Mouse (Mus musculus) heart, embryonic 15.5 days (tissue): ENCODE measurements around the gene Bahcc1. TPM values are rescaled to one million over a fixed set of nuclear protein-coding genes. Genes with fewer than 3 reads are reported as not detected.

Source experiments
- ATAC-seq: fragments of 200-750 bp; cut with Nextera tagmentation; replicated peaks from 2 replicates; pipeline ENCODE4 v1.8.0; 2017; ENCODE audit warnings: low read depth, moderate TSS enrichment; ENCODE audit not compliant: insufficient number of reproducible peaks, insufficient read depth, low FRiP score
- H3K27ac ChIP-seq: fragments of 300-500 bp; sonication (generic); 2 replicates; pipeline ENCODE4 v1.5.1; 2015; ENCODE audit warnings: mild to moderate bottlenecking, inconsistent platforms
- H3K27me3 ChIP-seq: fragments of 300-500 bp; sonication (generic); 2 replicates; pipeline ENCODE4 v1.6.1; 2015; ENCODE audit warnings: inconsistent platforms
- H3K36me3 ChIP-seq: fragments of 300-500 bp; sonication (generic); 2 replicates; pipeline ENCODE4 v1.6.1; 2015; ENCODE audit warnings: mild to moderate bottlenecking, inconsistent platforms
- H3K4me1 ChIP-seq: fragments of 300-500 bp; sonication (generic); replicated peaks from 2 replicates; pipeline ENCODE4 v1.6.1; 2015; ENCODE audit warnings: inconsistent platforms
- H3K4me2 ChIP-seq: fragments of 300-500 bp; sonication (generic); 2 replicates; pipeline ENCODE4 v1.6.1; 2015; ENCODE audit warnings: inconsistent platforms, mild to moderate bottlenecking, moderate library complexity
- H3K4me3 ChIP-seq: fragments of 300-500 bp; sonication (generic); 2 replicates; pipeline ENCODE4 v1.5.1; 2015; ENCODE audit warnings: mild to moderate bottlenecking, inconsistent platforms
- H3K9ac ChIP-seq: fragments of 300-500 bp; sonication (generic); 2 replicates; pipeline ENCODE4 v1.6.1; 2015; ENCODE audit warnings: mild to moderate bottlenecking, inconsistent platforms
- H3K9me3 ChIP-seq: fragments of 300-500 bp; sonication (generic); replicated peaks from 2 replicates; pipeline ENCODE4 v1.6.1; 2016; ENCODE audit warnings: inconsistent platforms
- WGBS: fragments of 180-500 bp; shearing (Covaris S2); methylation state at CpG from one replicate; pipeline ENCODE4 v1.1.7; 2015; ENCODE audit warnings: mixed read lengths; 5-methylcytosine and 5-hydroxymethylcytosine counted together
- polyA plus RNA-seq: library from polyadenylated mRNA; unstranded; fragments of >200 nt; fragmentation: Nextera tagmentation; extraction: Ambion mirVana; gene quantifications from 2 replicates; pipeline ENCODE4 v1.2.1, GENCODE M21; 2015

The Bahcc1 gene
- polyA plus RNA-seq, 1 experiment from 2014 or later, result 4.2 TPM

DNA sequence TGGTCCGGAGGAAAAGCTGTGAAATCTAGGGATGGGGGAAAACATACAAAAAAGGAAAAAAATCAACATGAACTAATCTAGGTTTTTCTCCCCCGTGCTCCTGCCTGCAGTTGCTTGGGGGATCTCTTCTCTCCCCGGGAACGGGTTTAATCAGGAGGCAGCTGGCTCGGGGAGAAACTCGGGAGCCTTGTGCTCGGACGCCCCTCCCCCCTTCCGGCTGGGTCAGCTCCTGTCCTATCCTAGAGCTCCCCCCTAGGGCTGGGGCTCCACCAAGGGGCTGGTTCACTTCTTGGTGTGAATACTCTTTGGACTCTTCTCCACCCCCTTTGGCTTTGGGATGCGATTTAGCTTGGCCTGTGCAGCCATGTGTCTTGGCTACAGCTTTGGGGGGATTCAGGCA is 7.5 kb downstream of the Bahcc1 start:
- peak overlapping the region; percentile 33 for H3K9ac ChIP-seq
- peak overlapping the region; percentile 87 for H3K27ac ChIP-seq
- WGBS, result 2% methylated on average over 10 of the region's 10 CpGs
- no peaks in the 10 kb centered on the region for H3K9me3 ChIP-seq
- H3K27me3 ChIP-seq, result no peaks in the 10 kb centered on the region
- peak overlapping the region; percentile 27 for H3K4me3 ChIP-seq
- peaks cover 61% of the 10 kb centered on the region for H3K4me1 ChIP-seq
- peak overlapping the region; percentile 85 for H3K4me2 ChIP-seq
- peak; percentile 71 for ATAC-seq
- no peaks in the 10 kb centered on the region for H3K36me3 ChIP-seq

DNA sequence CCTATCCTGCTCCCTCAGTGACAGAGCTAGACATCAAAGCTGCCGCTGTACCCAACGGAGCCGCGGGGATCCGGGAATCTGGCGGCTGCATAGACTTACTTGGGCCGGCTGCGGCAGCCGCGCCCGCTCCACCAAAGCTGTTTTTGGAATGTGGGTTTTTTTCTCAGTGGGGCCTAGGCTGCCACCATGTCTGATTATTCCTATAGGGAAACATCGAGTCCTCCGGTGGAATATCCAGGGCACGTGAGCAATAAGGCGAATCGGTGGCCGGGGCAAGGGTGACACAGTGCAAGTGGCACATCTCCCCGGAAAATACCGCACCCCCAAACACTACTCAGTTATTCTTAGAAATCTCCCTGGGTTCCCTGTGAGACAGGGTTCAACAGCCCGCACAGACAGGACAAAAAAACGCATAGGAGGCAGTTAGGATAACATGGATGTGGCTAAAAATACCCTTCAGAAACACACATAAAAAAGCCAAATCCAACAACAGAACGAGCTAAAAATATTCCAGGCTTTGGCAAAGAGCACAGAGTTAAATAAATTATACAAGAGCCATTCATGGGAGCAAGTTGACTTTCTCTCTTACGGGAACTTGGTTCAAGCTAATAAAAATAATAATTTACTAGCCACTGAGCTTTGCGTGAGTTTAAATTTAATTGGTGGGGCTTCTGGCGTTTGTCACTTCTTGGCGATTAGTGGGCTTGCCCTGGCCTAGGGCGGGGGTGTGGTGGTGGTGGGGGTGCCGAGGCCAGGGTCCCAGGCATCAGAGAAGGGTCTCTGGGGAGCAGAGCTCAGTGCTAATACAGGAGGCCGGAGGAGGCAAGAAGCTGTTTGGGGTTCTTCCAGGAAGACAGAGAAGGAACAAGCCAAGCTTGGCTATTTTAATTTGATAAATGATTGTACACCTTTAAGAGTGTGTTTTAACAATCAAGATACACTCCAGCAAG is 8.5 kb downstream of the Bahcc1 start:
- H3K4me1 ChIP-seq, result peaks cover 67% of the 10 kb centered on the region

DNA sequence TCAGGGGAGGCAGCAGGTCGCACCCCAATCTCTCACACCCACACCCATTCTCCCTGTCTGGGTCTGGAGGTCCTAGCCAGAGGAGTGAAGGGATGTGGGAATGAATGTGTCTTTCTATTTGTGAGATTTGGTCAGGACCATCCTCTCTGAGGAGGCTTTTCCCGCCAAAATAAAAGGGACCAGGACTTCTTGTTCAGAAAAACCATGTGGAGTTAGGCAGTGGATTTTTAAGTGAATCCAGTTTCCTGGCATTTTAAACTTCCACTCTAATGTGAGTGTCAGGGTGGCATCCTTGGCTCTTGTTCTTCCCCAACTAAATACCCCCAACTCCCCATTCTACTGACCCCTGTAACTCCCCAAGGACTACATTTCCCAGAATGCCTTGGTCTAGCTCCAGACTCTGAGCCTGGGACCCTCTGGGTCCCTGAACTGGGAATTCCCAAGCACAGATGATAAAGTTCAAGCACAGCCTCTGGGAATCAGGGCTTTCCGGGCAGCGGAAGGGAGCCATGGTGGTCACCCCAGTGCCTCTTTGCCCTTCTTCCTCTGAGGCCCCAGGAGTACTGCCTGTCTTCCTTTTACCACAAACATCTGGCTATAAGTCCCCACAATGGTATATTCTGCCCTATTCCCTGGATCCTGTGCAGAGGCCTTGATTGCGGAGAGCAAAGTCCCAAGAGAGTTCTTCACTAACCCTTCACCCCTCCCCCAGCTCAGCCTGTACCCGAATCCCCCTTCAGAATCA is 9.4 kb downstream of the Bahcc1 start:
- no peak for ATAC-seq
- no peaks in the 10 kb centered on the region for H3K27me3 ChIP-seq
- no peaks in the 10 kb centered on the region for H3K36me3 ChIP-seq
- 53% methylated on average over 6 of the region's 6 CpGs for WGBS
- no peak overlapping the region for H3K4me3 ChIP-seq
- peaks cover 75% of the 10 kb centered on the region for H3K4me1 ChIP-seq
- peak overlapping the region; percentile 87 for H3K27ac ChIP-seq
- H3K4me2 ChIP-seq, result peak overlapping the region; percentile 85; the same call in 1 of the 2 replicates
- no peaks in the 10 kb centered on the region for H3K9me3 ChIP-seq
- 0 out of 2 replicates have a peak overlapping the region, but pooled peaks have one; percentile 8 for H3K9ac ChIP-seq

More for the DNA sequence above, 8.5 kb downstream of the Bahcc1 start:
- H3K9ac ChIP-seq, result peak overlapping the region; percentile 36; the same call in 1 of the 2 replicates
- H3K4me2 ChIP-seq, result peak overlapping the region; percentile 85
- peak overlapping the region; percentile 29 for H3K4me3 ChIP-seq
- no peaks in the 10 kb centered on the region for H3K27me3 ChIP-seq
- WGBS, result 11% methylated on average over 29 of the region's 29 CpGs
- peak overlapping the region; percentile 87 for H3K27ac ChIP-seq
- H3K36me3 ChIP-seq, result no peaks in the 10 kb centered on the region
- ATAC-seq, result no peak
- no peaks in the 10 kb centered on the region for H3K9me3 ChIP-seq

DNA sequence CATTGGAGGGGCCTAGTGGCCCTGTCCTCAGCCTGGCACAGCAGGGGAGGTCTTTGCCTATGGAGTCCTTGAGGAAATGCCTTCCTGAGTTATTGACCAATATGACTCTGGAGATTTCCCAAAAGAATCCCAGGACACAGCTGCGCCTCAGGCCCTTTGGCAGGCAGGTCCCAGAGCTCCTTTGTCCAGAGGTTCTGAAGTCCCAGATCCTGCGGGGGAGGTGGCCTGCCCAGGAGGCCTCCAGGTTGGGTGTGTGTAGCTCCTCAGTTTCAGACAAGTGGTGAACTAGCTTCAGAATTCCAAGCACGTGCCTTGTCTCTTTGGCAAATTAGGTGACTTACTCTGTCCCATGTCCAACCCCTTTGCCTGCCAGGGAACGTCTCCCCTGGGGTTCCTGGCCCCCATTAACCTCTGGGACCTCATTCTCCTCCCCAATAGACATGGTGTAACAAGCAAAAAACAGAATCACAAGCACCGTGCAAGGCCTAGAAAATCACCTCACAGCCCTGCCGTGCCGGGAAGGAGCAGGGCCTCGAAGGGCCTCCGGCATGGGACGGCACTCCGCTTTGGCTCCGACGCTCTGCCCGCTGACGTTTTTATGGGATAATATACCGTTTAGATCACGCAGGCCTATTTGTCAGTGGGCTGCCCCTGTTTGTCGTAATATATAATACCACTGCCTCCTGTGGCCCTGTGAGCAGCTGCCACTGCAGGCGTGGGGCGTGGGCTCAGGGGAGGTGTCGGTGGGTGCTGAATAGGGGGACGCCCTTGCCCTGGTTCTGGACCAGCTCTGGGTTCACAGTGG is 10.2 kb downstream of the Bahcc1 start:
- 72% methylated on average over 22 of the region's 22 CpGs for WGBS
- no peaks in the 10 kb centered on the region for H3K27me3 ChIP-seq
- 0 out of 2 replicates have a peak overlapping the region, but pooled peaks have one; percentile 8 for H3K9ac ChIP-seq
- peaks cover 81% of the 10 kb centered on the region for H3K4me1 ChIP-seq
- no peak for ATAC-seq
- H3K9me3 ChIP-seq, result no peaks in the 10 kb centered on the region
- no peak overlapping the region for H3K4me3 ChIP-seq
- peak overlapping the region; percentile 85; the same call in 1 of the 2 replicates for H3K4me2 ChIP-seq
- peak overlapping the region; percentile 87 for H3K27ac ChIP-seq
- H3K36me3 ChIP-seq, result no peaks in the 10 kb centered on the region

DNA sequence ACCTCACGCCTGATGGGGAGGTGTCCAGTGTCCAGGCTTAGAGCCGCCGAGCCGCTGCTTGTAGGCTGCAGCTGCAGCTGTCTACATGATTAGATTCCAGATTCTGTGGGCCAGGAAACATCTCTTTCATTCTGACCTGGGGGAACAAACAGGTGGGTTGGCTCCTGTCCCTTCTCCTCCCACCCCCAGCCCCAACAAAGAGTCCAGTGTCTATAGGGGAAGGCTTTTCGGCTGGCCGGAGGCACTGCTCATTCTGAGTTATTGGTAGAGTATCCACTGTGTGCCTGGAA is 10.7 kb downstream of the Bahcc1 start:
- H3K4me2 ChIP-seq, result no peak overlapping the region
- 59% methylated on average over 6 of the region's 6 CpGs for WGBS

DNA sequence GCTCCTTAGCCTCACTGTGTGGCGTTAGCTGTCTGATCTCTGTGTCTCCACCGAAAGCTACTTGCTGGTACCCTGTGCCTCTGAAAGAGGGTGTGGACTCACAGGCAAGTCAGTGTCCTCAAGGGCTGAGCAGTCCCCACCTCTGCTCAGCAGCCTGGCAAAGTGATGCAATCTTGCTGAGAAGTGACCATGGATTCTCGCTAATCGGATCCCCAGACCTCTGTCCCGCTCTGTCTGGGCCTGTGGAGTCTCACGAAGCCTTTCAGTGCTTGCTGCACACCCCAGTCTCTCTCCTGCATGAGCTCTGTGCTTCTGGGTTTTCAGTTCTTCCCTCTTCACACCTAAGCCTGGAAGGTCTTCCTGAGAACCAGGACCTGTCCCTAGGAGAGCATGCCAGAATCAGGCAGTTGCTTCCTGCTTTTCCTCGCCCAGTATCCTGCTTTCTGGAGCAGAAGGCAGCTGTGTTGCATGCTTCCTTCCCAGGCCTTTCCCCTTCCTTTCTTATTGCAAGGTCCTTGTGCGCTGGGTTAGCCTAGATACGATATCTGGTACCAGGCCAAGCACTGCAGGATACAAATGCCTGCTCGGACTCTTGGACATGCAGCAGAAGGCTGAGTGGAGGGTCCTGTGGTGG is 15.5 kb downstream of the Bahcc1 start:
- Histone ChIP-seq H3K4me2 (no peak overlapping the region), H3K9me3 (no peaks in the 10 kb centered on the region), H3K4me3 (no peak overlapping the region), H3K27me3 (no peaks in the 10 kb centered on the region), H3K27ac (peak overlapping the region; percentile 47), H3K4me1 (peaks cover 86% of the 10 kb centered on the region), H3K9ac (no peak overlapping the region; the same call in 1 of the 2 replicates), H3K36me3 (no peaks in the 10 kb centered on the region)
- ATAC-seq, result no peak
- WGBS, result 73% methylated on average over 10 of the region's 10 CpGs

More for the DNA sequence above, 10.7 kb downstream of the Bahcc1 start:
- no peak overlapping the region for H3K9ac ChIP-seq
- no peaks in the 10 kb centered on the region for H3K27me3 ChIP-seq
- H3K36me3 ChIP-seq, result no peaks in the 10 kb centered on the region
- H3K27ac ChIP-seq, result no peak overlapping the region
- peaks cover 84% of the 10 kb centered on the region for H3K4me1 ChIP-seq
- no peak overlapping the region for H3K4me3 ChIP-seq
- ATAC-seq, result no peak
- H3K9me3 ChIP-seq, result no peaks in the 10 kb centered on the region

DNA sequence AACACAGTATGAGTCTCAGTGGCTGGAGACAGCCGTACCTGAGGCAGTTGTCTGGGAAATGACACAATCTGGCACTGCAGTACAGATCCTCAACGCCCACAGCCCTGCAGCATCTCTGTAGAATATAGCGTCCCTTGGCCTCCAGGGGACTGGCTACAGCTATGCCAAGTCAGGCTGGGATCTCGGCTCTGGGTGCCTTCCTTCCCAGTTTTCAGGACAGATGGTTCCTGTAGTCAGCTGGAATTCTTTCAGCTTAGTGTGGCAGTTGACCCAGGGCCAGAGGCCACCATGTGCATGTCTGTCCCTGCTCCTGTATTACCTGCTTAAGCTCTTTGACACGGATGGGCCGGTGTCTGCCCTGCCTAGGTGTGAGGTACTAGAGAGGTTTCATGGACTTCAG is 16.2 kb downstream of the Bahcc1 start:
- 82% methylated on average over 6 of the region's 6 CpGs for WGBS
- Histone ChIP-seq H3K4me3 (no peak overlapping the region), H3K9me3 (no peaks in the 10 kb centered on the region), H3K4me2 (no peak overlapping the region), H3K27ac (peak overlapping the region; percentile 47), H3K9ac (no peak overlapping the region), H3K36me3 (no peaks in the 10 kb centered on the region), H3K4me1 (peaks cover 86% of the 10 kb centered on the region), H3K27me3 (no peaks in the 10 kb centered on the region)
- no peak for ATAC-seq

DNA sequence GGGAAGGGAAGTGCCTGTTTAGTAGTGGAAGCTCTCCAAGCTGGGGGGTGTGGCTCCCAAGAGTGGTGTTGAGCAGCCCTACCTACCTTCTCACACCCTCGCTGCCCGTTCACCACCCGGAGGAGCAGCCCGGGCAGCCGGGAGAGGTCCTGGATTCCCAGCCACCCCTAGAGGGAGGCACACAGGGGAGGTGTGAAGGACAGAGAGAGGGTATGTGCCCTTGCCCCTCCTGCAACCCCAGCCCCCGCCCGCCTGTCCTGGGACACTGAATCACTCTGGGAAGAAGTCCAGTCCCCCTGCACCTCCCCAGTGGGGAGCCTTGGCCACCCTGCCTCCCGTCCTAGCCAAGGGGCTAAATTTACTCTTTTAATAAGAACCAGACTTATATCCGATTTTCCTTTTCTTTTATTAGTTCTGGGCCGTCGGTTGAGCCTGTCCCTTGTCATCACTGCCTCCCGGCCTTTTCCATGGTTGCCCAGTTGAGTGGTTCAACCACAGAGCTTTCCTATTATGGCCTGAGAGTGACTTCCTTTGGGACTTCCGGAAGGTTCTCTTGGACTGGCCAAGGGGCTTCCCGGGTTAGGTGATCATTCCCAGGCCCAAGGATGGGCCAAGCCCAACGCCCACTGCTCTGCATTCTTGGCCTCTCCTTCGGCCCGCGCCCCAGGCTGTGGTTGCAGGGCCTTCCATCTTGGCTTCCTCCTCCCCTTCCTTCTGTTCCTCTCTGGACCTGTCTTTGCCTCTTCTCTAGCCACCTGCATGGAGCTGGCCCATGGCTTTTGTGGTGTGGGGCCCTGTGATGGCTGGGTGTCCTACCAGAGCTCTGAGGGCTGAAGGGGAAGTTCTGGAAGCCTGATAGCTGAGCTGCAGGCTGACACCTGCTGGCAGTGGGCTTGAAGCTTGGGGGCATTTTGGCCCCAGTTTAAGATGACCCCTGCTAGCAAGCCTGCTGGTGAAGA is 18.5 kb downstream of the Bahcc1 start:
- H3K4me2 ChIP-seq, result no peak overlapping the region
- H3K4me3 ChIP-seq, result no peak overlapping the region

DNA sequence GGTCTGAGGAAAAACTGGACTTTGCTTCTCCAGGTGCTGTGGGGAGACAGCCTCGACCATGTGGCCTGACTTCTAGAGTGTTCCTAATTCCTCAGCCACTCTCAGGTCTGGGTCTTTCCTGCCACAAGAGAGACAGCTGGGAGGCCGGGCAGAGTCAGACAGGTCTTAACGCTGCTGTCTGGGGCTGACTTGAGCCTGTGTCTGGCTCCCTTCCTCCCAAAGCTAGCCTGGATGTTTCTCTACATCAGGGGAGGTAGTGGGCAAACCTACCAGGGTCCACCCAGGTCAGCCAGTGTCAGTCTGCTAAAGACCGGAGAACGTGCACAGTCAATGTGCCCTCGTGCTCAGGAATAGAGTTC is 19.2 kb downstream of the Bahcc1 start:
- ATAC-seq, result no peak
- H3K4me2 ChIP-seq, result peak overlapping the region; percentile 15; the same call in 1 of the 2 replicates
- H3K4me1 ChIP-seq, result peaks cover 97% of the 10 kb centered on the region
- no peaks in the 10 kb centered on the region for H3K9me3 ChIP-seq
- H3K4me3 ChIP-seq, result no peak overlapping the region
- 55% methylated on average over 6 of the region's 6 CpGs for WGBS
- no peaks in the 10 kb centered on the region for H3K27me3 ChIP-seq
- H3K36me3 ChIP-seq, result no peaks in the 10 kb centered on the region
- peak overlapping the region; percentile 50 for H3K27ac ChIP-seq
- H3K9ac ChIP-seq, result peak overlapping the region; percentile 20; the same call in 1 of the 2 replicates

More for the DNA sequence above, 18.5 kb downstream of the Bahcc1 start:
- H3K9ac ChIP-seq, result peak overlapping the region; percentile 20; the same call in 1 of the 2 replicates
- H3K27ac ChIP-seq, result peak overlapping the region; percentile 50
- no peak for ATAC-seq
- WGBS, result 59% methylated on average over 18 of the region's 18 CpGs
- no peaks in the 10 kb centered on the region for H3K9me3 ChIP-seq
- H3K27me3 ChIP-seq, result no peaks in the 10 kb centered on the region
- H3K4me1 ChIP-seq, result peaks cover 96% of the 10 kb centered on the region
- H3K36me3 ChIP-seq, result no peaks in the 10 kb centered on the region

DNA sequence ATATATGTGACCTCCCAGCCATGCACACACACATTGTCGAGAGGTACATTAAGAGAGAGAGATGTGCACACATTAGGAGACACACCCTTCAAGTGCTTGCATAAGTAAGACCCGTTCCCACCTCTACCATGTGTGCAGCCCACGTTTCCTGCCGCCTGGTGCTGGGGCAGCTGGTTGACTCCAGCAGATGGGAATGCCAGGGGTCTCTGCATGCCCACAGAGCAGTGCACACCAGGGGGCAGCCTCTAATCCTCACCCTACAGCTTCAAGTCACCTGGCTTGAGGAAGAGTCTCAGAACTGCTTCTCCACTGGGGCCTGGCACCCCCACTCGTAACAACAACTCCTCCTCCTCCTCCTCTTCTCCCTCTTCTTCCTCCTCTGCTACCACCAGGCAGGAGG is 19.7 kb downstream of the Bahcc1 start:
- H3K9ac ChIP-seq, result no peak overlapping the region
- H3K4me3 ChIP-seq, result no peak overlapping the region

More for the DNA sequence above, 19.7 kb downstream of the Bahcc1 start:
- no peak for ATAC-seq
- Histone ChIP-seq H3K27me3 (no peaks in the 10 kb centered on the region), H3K4me2 (peak overlapping the region; percentile 15; the same call in 1 of the 2 replicates), H3K9me3 (no peaks in the 10 kb centered on the region), H3K4me1 (peaks cover 97% of the 10 kb centered on the region), H3K27ac (peak overlapping the region; percentile 50), H3K36me3 (no peaks in the 10 kb centered on the region)
- 22% methylated on average over 5 of the region's 5 CpGs for WGBS
